Mouse (Mus musculus): Measurements from ENCODE around the gene Ccser2. TPM values are rescaled to one million over a fixed set of nuclear protein-coding genes. Genes with fewer than 3 reads are reported as not detected.
A peak's percentile ranks its signal among the peaks of the same experiment; 100 is the strongest.
"Not testable (repeated sequence)": the region's sequence is repeated elsewhere in the genome, so short reads cannot be mapped to it uniquely, and the experiment has no call there.

Ccser2 gene
- 54.0 and 57.0 TPM in 2 replicates for polyA plus RNA-seq (2012; rRNA removed)

DNA sequence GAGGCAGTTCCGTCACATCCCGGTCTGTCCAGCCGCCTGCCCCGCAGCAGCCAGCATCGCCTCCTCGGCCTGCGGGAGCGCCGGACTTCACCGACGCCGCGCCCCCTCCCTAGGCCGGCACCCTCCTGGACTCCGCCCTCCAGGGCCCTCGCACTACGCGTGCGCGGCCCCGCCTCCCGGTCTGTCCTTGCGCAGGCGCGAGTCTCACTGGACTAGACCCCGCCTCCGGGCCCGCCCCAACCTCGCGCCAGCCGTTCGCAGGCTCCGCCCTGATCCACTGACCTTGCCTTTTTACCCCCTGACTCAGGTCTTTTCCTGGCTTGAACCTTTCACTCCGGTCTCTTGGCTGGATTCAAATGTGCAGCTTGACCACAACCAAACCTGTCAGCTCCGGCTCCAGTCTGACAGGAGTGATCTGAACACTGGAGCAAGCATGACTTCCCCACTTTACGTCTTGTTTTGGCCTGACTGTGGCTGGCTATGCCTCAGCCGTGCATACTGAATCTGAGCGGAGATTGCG, at the start of gene Ccser2:
Gene Ccser2 (minus strand): TSS at position 150 of the 520 bp plus-strand sequence.
- peak; percentile 91 to 98 for DNase-seq (ENCODE audit: extremely low spot score in 1 of 2, low spot score in 1 of 2)

GRCm38 (mm10) chr14:37015894-37016293, 47.3 kb upstream of the Ccser2 start:
- DNase-seq (ENCODE audit: extremely low spot score in 1 of 2, low spot score in 1 of 2), result no peak

DNA sequence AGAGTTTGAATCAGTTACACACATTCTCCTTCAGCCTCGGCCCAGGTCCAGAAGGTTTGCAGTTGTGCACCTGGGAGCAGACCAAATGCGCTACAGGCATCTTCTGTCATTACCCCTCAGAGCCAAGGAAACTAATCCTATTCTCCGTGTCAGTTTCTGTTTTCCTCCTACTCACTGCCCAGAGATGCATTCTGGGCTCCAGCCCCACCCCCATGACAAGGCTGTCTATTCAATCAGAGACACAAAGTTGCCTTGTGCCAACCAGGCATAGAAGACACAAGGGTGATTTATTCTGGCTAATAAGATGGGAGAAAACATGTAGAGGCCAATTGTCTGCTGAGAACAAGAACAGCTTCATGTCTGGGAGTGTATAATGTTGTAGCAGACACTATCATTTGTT, 45.1 kb upstream of the Ccser2 start:
- peak; percentile 3 to 26 for DNase-seq (ENCODE audit: extremely low spot score in 1 of 2, low spot score in 1 of 2)

- no peak for DNase-seq (ENCODE audit: extremely low spot score in 1 of 2, low spot score in 1 of 2)
Observed at GRCm38 (mm10) chr14:37009686-37010085, 41.1 kb upstream of the Ccser2 start.

- no peak for DNase-seq (ENCODE audit: extremely low spot score in 1 of 2, low spot score in 1 of 2)
Observed at GRCm38 (mm10) chr14:37006489-37006888, 37.9 kb upstream of the Ccser2 start.

DNA sequence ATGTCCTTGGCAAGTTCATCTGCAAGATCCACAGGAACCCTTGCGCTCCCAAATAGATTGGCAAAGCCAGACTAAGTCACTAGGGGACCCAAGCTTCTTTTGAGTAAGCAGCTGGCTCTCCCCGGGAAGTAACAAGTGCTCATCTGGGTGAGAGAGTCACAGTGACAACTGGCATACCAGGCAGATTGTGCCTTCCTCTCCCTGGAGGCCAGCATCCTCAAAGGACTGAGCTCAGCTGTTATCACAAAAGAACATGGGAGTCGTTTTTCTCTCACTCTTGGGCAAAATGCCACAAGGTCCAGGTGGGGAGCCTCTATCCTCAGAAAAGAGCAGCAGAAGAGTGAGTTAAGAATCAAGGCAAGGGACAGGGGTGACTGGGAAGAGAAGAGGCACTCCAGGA, 37.3 kb upstream of the Ccser2 start:
- DNase-seq (ENCODE audit: extremely low spot score in 1 of 2, low spot score in 1 of 2), result no peak

DNA sequence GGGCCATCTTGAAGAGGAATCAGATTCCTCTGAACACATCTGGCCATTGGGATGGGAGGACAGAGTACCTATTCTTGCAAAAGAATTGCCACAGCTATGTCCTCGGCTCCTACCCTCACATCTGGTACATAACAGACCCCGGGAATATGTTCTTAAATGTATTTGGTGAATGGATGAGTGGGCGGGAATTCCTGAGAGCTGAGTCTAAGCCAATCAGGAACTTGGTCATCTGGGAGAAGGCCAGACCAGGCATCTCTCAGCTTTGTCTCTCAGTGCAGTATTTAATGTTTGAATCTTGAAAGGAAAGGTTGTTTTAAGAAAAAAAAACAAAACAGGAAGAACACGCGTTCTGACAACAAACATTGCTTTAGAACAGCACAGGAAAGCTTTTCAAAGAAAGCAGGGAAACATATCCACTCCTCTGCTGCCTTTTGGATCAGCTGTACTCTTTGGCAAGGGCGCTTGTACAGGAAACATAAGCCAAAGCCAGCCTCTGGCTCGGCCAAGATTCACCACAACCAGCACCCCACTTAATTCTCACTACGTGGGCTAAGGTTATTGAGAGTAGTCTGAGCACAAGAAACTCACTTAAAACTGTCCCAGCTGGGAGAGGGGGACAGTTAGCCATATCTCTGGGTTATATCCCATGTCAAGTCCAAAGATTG, 35.0 kb upstream of the Ccser2 start:
- DNase-seq (ENCODE audit: extremely low spot score in 1 of 2, low spot score in 1 of 2), result no peak

- DNase-seq (ENCODE audit: extremely low spot score in 1 of 2, low spot score in 1 of 2), result no peak
Observed at GRCm38 (mm10) chr14:37002852-37003251, 34.3 kb upstream of the Ccser2 start.

DNA sequence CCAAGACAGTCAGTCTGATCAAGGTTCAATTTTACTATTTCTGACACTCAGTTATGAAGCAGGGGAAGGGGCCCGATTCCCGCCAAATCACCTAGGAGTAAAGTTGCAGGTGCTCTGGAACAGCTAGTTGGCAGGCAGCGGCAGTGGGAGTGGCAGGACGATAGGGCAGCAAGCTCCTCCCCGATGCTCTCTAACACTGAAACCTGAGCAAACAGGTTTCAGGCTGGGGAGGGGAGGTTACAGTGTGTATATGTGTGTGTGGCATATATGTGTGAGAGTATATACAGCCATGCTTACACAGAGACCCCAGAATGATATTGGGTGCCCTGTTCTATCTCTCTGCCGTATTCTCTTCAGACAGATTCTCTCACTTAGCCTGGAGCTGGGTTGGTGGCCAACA, 32.2 kb upstream of the Ccser2 start:
- not testable (repeated sequence) for DNase-seq (ENCODE audit: extremely low spot score in 1 of 2, low spot score in 1 of 2)

GRCm38 (mm10) chr14:36989784-36990183, 21.2 kb upstream of the Ccser2 start:
- DNase-seq (ENCODE audit: extremely low spot score in 1 of 2, low spot score in 1 of 2), result no peak

DNA sequence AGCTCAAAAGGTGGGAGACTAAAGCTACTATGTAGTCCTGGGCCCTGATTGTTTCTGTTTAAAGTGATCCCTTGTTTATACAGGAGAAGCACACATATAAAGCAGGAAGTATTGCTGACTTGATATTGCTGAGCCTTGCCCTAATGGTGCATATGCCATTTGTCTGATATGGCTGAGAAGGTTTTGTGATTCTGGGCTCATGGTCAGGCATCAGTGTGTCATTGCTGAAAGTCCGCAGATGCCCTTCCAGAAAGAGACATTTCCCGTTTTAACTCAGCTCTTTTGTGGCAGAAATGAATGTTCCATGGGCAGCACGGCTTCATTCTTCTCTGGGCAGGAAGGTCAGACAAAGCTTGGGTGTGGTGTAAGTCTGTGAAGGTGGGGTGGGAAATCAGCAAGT, 17.1 kb upstream of the Ccser2 start:
- DNase-seq (ENCODE audit: extremely low spot score in 1 of 2, low spot score in 1 of 2), result no peak

GRCm38 (mm10) chr14:36975019-36975418, 6.4 kb upstream of the Ccser2 start:
- no peak for DNase-seq (ENCODE audit: extremely low spot score in 1 of 2, low spot score in 1 of 2)

GRCm38 (mm10) chr14:36971211-36971610, 2.6 kb upstream of the Ccser2 start:
- no peak for DNase-seq (ENCODE audit: extremely low spot score in 1 of 2, low spot score in 1 of 2)

DNA sequence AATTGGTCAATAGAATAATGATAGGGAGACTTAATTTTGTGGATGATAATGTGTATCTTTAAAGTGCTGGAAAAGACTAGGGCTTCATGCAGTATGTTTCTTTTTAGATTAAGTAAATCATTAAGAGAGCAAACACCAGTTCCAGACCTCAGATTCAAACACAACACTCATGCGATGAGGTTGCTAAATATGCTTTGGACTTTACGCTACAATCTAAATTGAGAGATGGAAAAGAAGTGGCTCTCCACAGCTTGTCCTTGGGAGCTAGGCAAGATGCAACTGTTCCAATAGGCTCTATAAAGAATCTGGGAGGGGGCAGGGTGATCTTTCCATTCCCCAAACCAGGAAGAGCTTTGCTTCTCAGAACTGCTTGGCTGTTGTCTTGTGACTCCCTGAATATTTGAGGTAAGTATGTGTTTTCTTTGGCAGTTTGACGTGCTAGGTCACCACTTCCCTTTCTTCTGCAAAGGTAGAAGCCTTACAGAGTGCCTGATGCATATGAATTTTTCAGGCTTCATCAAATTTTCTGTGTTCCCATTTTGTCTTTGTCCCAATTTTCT, 1.4 kb upstream of the Ccser2 start:
- DNase-seq (ENCODE audit: extremely low spot score in 1 of 2, low spot score in 1 of 2), result no peak

GRCm38 (mm10) chr14:36968076-36968627, 425 bp downstream of the Ccser2 start:
- DNase-seq (ENCODE audit: extremely low spot score in 1 of 2, low spot score in 1 of 2), result no peak

DNA sequence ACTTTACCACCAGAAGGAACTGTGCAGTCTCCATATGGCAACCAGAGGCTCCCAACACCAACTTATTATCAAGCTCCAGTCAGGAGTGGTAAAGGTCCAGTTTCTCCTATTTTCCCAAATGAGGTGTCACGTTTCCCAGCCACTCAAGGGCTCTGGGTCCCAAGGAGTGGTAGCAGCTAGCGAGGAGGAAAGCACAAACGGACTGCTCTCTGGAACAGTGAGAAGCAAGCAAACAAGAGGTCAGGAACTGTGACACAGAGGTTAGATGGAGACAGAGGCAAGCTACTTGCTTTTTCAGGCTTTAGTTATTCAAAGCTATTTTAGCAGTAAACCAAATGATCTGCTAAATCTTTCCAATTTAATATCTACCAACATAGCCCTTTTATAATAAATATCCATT, 3.2 kb downstream of the Ccser2 start:
- no peak for DNase-seq (ENCODE audit: extremely low spot score in 1 of 2, low spot score in 1 of 2)

DNA sequence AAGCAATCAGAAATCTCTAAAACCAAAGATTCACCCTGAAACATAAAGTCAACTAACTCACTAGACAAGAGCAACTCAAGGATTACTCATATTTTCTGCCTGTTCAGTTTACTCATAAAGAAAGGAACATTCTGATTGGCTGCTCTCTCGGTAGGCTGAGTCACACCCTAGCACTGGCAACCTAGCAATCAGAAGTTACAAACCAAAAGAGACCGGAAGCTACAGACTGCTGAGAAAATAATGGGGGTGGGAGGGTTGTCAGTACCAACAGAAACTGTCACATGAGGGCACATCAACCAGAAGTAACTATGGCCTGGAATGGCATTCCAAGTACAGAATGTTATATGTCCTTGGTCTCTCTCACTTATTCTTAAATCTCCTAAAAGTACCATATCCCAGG, 6.1 kb downstream of the Ccser2 start:
- no peak for DNase-seq (ENCODE audit: extremely low spot score in 1 of 2, low spot score in 1 of 2)

DNA sequence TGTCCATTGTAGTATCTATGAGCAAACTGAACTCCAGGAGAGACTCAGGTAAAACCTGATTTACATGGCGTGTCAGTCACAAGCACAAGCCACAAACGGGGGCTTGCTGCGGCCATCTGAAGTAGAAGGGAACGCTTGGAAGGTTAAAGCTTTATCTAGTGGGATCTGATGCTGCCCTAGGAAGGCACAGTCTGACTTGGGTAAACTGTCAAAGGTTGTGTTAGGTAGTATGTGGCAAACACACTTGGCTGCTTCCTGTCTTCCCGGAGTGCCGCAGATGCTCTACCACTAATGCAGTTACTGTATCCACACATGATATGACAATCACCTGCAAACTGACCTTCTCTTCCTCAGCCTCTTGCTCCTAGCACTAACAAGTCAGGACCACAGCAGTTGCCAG, 10.9 kb downstream of the Ccser2 start:
- DNase-seq (ENCODE audit: extremely low spot score in 1 of 2, low spot score in 1 of 2), result no peak

DNA sequence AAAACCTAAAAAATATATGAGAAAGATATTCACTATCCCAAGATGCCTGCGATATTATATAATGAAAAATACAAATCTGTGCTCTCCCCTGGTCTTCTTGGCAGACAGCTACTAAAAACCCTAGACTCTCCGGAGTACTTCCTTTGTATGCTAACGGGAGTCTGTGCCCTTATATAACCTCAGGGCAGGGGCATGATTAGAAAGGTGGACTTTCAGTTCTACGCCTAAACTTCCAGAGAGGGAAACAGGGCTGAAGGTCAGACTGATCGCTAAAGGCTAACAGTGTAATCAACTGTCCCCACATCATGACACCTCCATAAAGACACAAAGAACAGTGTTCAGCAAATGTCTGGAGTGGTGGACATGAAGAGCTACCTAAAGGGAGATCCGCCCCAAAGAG, 11.3 kb downstream of the Ccser2 start:
- no peak for DNase-seq (ENCODE audit: extremely low spot score in 1 of 2, low spot score in 1 of 2)

DNA sequence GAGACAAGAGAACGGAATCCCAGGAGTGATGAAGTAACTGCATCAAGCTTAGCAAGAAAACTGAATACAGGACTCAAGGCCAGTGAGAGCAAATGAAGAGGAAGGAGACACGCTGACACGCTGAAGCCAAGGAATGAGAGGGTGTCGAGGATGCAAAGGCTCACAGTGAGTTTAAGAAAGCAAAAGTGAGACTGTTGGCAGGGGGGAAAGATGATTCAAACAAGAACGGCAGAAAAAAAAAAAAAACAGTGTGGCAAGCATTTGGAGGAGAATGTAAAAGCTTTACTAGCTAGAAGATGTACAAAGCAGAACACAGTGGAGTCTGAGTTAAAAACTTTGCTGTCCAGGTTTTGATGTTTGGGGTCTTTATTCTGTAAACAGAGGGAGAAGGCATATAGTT, 11.9 kb downstream of the Ccser2 start:
- DNase-seq (ENCODE audit: extremely low spot score in 1 of 2, low spot score in 1 of 2), result no peak

GRCm38 (mm10) chr14:36952687-36953426, 15.7 kb downstream of the Ccser2 start:
- no peak for DNase-seq (ENCODE audit: extremely low spot score in 1 of 2, low spot score in 1 of 2)
